Mouse (Mus musculus): ENCODE measurements around the gene Erfe.

- TF ChIP-seq CTCF (IDR thresholded peaks at IDR 0.05; ENCODE audit: borderline replicate concordance, control insufficient read depth, extremely low read depth, insufficient read depth, low read length, poor library complexity) (no peak), POLR2A (IDR thresholded peaks at IDR 0.05; ENCODE audit: control insufficient read depth, extremely low read depth, insufficient read depth, low read length, poor library complexity) (no peak)
These were observed 15.0 kb upstream of the Erfe start for GRCm38 (mm10) chr1:91351249-91351648.
